Mouse (Mus musculus) C2C12 (cell line): ENCODE measurements around the gene Fbxw4.

Source experiments
- CEBPB ChIP-seq: IDR thresholded peaks from one replicate; pipeline ENCODE4 v1.6.1; 2011; ENCODE audit warnings: low read depth, mild to moderate bottlenecking, control low read depth, moderate library complexity
- CTCF ChIP-seq: IDR thresholded peaks from one replicate; pipeline ENCODE4 v1.5.1; 2011; ENCODE audit not compliant: control insufficient read depth, insufficient read depth, insufficient read length
- MYOD1 ChIP-seq: IDR thresholded peaks from one replicate; pipeline ENCODE4 v1.6.1; 2011; ENCODE audit warnings: low read depth; ENCODE audit not compliant: control insufficient read depth, insufficient read length
- MYOG ChIP-seq: IDR thresholded peaks from one replicate; pipeline ENCODE4 v1.6.1; 2011; ENCODE audit not compliant: control insufficient read depth, insufficient read length; ENCODE audit errors: extremely low read depth
- USF1 ChIP-seq: IDR thresholded peaks from one replicate; pipeline ENCODE4 v1.6.1; 2011; ENCODE audit warnings: low read depth, mild to moderate bottlenecking, control low read depth, moderate library complexity

DNA sequence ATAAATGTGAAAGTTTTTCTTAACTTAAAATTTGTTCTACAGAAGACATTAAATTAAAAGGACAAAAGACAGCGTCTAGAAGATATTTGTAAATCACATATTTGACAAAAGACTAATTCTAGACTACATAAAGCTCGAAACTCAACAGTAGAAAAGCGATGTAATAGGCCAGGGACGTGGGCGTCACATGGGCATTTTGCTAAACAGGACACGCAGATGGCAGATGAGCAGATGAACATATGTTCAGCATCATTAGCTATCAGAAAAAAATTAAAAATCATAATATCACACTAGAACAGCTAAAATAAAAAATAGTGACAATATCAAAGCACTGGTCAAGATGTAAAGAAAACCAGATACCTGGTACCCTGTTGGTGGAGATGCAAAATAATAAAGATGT lies 70.4 kb downstream of the Fbxw4 start:
- TF ChIP-seq MYOD1 (no peak), CTCF (no peak), MYOG (no peak), USF1 (no peak), CEBPB (no peak)
